ENCODE assay signal across 13 mouse cellular contexts in the genomic region with DNA sequence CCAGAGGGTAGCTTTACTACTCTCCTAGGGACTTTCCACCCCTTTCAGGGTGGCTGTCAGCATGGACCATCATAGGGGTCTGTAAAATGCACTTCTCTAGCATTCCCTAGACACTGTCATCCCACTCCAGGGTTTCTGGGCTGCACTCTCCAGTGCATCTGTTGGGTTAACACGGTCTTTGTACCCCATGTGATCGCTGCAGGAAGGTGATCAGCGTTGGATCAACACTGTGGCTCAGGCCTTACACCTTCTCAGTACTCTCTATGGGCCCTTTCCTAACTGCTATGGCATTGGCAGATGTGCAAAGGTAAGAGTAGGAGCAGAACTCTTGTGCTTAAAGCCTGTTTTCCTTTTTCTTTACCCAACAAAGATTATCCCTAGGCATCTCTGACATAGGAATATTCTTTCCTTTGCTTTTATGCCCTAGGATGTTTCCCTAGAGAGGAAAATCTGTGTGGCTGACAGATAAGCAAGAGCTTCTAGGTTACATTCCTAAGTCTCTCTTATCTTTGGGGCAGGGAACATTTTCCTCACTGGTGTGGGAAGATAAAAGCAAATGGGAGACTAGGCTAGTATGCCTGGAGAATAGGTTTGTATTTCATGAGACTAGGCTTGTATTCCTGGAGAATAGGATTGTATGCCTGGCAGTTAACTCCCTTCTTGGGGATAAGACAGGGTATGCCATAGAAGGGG. TPM values are rescaled to one million over a fixed set of nuclear protein-coding genes. Genes with fewer than 3 reads are reported as not detected.
"Had no signal": no experiment of that assay in that cellular context is flagged by ENCODE, and none has a peak within 500 bp of the region (broad histone marks: within the 10 kb centered on the region; RNA-seq: fewer than 3 reads in every experiment).

No protein-coding gene starts in this region.

- H3K4me1 ChIP-seq: limb, embryonic 13.5 days; midbrain, embryonic 13.5 days had no signal

- H3K27ac ChIP-seq: limb, embryonic 13.5 days; midbrain, embryonic 13.5 days had no signal

- H3K27me3 ChIP-seq: limb, embryonic 13.5 days; midbrain, embryonic 13.5 days had no signal

- ATAC-seq: inflammation-experienced regulatory T-cells, adult 6 months; midbrain, embryonic 13.5 days had no signal

- H3K9ac ChIP-seq: limb, embryonic 13.5 days; midbrain, embryonic 13.5 days had no signal

- H3K4me2 ChIP-seq: limb, embryonic 13.5 days; midbrain, embryonic 13.5 days had no signal

- H3K9me3 ChIP-seq: limb, embryonic 13.5 days; midbrain, embryonic 13.5 days had no signal

- H3K4me3 ChIP-seq: limb, embryonic 13.5 days; midbrain, embryonic 13.5 days had no signal

- DNase-seq: kidney, adult 2 months; kidney, postnatal 25 days; layer of hippocampus, adult 9-11 months; layer of hippocampus, postnatal 36 days; lung, adult 18-20 months; lung, postnatal 36 days; right cerebral cortex, postnatal 14 days; thymus, adult 18-20 months; thymus, postnatal 14 days had no signal

RNA-seq across cellular contexts. Expression of gene Ttll13, which starts 37.2 kb away (rescaled TPM):
- total RNA-seq: megakaryocyte progenitor cell, adult 5-6 weeks had no signal
- polyA plus RNA-seq: inflammation-experienced regulatory T-cells, adult 6 months had no signal
